Mouse (Mus musculus) hindbrain, postnatal 0 days (tissue): ENCODE data around the gene Nrm. TPM values are rescaled to one million over a fixed set of nuclear protein-coding genes. Genes with fewer than 3 reads are reported as not detected.
A peak's percentile ranks its signal among the peaks of the same experiment; 100 is the strongest.

Experiments
- ATAC-seq: fragments of 200-750 bp; cut with Nextera tagmentation; 2 replicates; pipeline ENCODE4 v1.8.0; 2017; ENCODE audit warnings: mild to moderate bottlenecking, moderate TSS enrichment, moderate library complexity
- DNase-seq: peaks from one replicate; pipeline ENCODE4 v3.0.0-alpha.2; 2015; ENCODE audit warnings: low spot score
- H3K27ac ChIP-seq: fragments of 300-500 bp; sonication (generic); 2 replicates; pipeline ENCODE4 v1.5.1; 2014; ENCODE audit warnings: mild to moderate bottlenecking
- H3K27me3 ChIP-seq: fragments of 300-500 bp; sonication (generic); 2 replicates; pipeline ENCODE4 v1.6.1; 2014; ENCODE audit warnings: low read length, mixed read lengths; ENCODE audit not compliant: insufficient read depth
- H3K36me3 ChIP-seq: fragments of 300-500 bp; sonication (generic); 2 replicates; pipeline ENCODE4 v1.6.1; 2014; ENCODE audit warnings: low read length, mixed read lengths; ENCODE audit not compliant: insufficient read depth
- H3K4me1 ChIP-seq: fragments of 300-500 bp; sonication (generic); 2 replicates; pipeline ENCODE4 v1.6.1; 2014; ENCODE audit warnings: antibody characterized with exemption, low read length, mixed read lengths; ENCODE audit not compliant: insufficient read depth
- H3K4me2 ChIP-seq: fragments of 300-500 bp; sonication (generic); 2 replicates; pipeline ENCODE4 v1.6.1; 2014; ENCODE audit warnings: low read depth, mild to moderate bottlenecking, low read length, moderate library complexity, mixed read lengths
- H3K4me3 ChIP-seq: fragments of 300-500 bp; sonication (generic); 2 replicates; pipeline ENCODE4 v1.5.1; 2014; ENCODE audit warnings: low read length
- H3K9ac ChIP-seq: fragments of 300-500 bp; sonication (generic); replicated peaks from 2 replicates; pipeline ENCODE4 v1.6.1; 2014; ENCODE audit warnings: mild to moderate bottlenecking, low read length, moderate library complexity, mixed read lengths
- H3K9me3 ChIP-seq: fragments of 300-500 bp; sonication (generic); 2 replicates; pipeline ENCODE4 v1.6.1; 2016; ENCODE audit warnings: low read length, mixed read lengths
- CTCF ChIP-seq: IDR thresholded peaks from 2 replicates; pipeline ENCODE4 v1.5.1; 2016; ENCODE audit warnings: antibody characterized with exemption, control low read depth, low read depth
- WGBS: fragments of 180-500 bp; shearing (Covaris S2); extraction: QIAGEN DNeasy Blood & Tissue Kit; methylation state at CpG from one replicate; pipeline ENCODE4 v1.1.7; 2014; 5-methylcytosine and 5-hydroxymethylcytosine counted together
- polyA plus RNA-seq: library from polyadenylated mRNA; unstranded; fragments of >200 nt; fragmentation: Nextera tagmentation; extraction: Ambion mirVana; gene quantifications from 2 replicates; pipeline ENCODE4 v1.2.1, GENCODE M21; 2015
- total RNA-seq: library from RNA; depleted of rRNA; stranded (reverse); fragments of >200 nt; gene quantifications from 2 replicates; pipeline ENCODE4 v1.2.3, GENCODE M21; 2014

The Nrm gene
- total and polyA plus RNA-seq, 2 experiments from 2014 or later, result 24.6 to 27.2 TPM

DNA sequence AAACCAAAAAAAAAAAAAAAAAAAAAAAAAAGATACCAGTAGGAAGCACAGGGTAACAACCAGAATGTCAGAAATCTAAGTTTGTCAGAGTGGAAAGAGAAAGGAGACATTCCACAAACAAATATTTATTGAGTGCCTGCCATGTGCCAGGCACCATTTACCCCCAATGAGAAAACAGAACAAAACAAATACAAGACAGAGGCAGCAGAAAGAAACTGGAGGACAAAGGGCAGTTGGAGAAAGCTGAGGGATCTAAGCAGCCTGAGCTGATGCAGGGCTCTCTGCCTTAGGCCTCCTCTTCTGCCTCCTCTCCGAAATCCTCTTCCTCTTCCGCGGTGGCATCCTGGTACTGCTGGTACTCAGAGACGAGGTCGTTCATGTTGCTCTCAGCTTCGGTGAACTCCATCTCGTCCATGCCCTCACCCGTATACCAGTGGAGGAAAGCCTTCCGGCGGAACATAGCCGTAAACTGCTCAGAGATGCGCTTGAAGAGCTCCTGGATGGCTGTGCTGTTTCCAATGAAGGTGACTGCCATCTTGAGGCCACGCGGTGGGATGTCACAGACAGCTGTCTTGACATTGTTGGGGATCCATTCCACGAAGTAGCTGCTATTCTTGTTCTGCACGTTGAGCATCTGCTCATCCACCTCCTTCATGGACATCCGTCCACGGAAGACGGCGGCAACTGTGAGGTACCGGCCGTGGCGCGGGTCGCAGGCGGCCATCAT lies 26.3 kb upstream of the Nrm start:
- Histone ChIP-seq H3K9ac (no peak overlapping the region), H3K36me3 (peaks cover 28% of the 10 kb centered on the region), H3K4me3 (peak overlapping the region; percentile 82), H3K4me2 (peak overlapping the region; percentile 88), H3K9me3 (no peaks in the 10 kb centered on the region), H3K27me3 (no peaks in the 10 kb centered on the region), H3K27ac (no peak overlapping the region), H3K4me1 (peaks cover 13% of the 10 kb centered on the region; the same call in 1 of the 2 replicates)
- WGBS, result 57% methylated on average over 26 of the region's 26 CpGs
- peak; percentile 54 for DNase-seq
- TF ChIP-seq CTCF, result peak; percentile 45
- no peak for ATAC-seq

DNA sequence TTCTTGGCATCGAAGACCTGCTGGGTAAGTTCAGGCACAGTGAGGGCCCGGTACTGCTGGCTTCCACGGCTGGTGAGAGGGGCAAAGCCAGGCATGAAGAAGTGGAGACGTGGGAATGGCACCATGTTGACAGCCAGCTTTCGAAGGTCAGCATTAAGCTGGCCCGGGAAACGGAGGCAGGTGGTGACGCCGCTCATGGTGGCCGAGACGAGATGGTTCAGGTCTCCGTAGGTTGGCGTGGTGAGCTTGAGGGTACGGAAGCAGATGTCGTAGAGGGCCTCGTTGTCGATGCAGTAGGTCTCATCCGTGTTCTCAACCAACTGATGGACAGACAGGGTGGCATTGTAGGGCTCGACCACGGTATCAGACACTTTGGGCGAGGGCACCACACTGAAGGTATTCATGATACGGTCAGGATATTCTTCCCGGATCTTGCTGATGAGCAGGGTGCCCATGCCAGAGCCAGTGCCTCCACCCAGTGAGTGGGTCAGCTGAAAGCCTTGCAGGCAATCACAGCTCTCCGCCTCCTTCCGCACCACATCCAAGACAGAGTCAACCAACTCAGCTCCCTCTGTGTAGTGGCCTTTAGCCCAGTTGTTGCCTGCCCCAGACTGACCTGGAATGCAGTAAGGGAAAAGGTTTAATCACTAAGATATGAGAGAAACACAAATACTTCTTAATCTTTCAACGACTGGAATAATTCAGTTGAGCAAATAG lies 25.5 kb upstream of the Nrm start:
- H3K9me3 ChIP-seq, result no peaks in the 10 kb centered on the region
- H3K4me1 ChIP-seq, result peaks cover 13% of the 10 kb centered on the region; the same call in 1 of the 2 replicates
- 58% methylated on average over 26 of the region's 26 CpGs for WGBS
- peak overlapping the region; percentile 7; the same call in 1 of the 2 replicates for H3K27ac ChIP-seq
- H3K9ac ChIP-seq, result peak overlapping the region; percentile 94; the same call in 1 of the 2 replicates
- peak overlapping the region; percentile 82 for H3K4me3 ChIP-seq
- H3K4me2 ChIP-seq, result peak overlapping the region; percentile 88
- ATAC-seq, result no peak
- H3K36me3 ChIP-seq, result peaks cover 28% of the 10 kb centered on the region
- no peak for DNase-seq
- H3K27me3 ChIP-seq, result no peaks in the 10 kb centered on the region
- no peak for TF ChIP-seq CTCF

DNA sequence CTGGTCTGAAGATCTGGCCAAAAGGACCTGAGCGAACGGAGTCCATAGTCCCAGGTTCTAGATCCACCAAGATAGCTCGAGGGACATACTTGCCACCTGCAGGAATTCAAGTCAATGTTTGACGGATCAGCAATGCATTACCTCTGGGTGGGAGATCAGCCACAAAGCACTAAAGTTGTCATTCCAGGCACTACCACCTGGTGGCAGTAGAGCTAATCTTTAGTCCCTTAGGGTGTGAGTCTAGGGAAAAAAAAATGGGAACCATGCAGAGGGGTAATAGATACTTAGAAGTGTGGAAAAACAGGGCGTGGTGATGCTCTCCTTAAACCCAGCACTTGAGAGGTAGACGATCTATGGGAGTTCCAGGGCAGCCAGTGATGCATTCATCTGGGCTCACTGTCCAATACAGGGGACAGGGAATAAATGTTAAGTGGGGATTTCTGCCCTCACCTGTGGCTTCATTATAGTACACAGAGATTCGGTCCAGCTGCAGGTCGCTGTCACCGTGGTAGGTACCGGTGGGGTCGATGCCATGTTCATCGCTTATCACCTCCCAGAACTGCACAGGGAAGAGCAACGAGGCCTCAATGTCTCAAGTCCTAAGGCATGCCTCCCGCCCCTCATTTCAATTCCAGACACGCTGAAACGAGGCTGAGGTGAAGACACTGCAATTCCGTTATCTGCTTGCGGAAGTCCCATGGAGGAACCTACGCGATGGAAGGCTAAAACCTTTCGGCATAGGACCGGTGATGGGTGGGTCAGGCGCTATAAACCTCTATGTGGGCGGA lies 24.7 kb upstream of the Nrm start:
- H3K9me3 ChIP-seq, result no peaks in the 10 kb centered on the region
- peak overlapping the region; percentile 82 for H3K4me3 ChIP-seq
- DNase-seq, result peak; percentile 96
- peak overlapping the region; percentile 88 for H3K4me2 ChIP-seq
- peaks cover 13% of the 10 kb centered on the region; the same call in 1 of the 2 replicates for H3K4me1 ChIP-seq
- peak overlapping the region; percentile 97 for H3K27ac ChIP-seq
- peaks cover 28% of the 10 kb centered on the region for H3K36me3 ChIP-seq
- 5% methylated on average over 24 of the region's 24 CpGs for WGBS
- ATAC-seq, result no peak
- no peaks in the 10 kb centered on the region for H3K27me3 ChIP-seq
- peak overlapping the region; percentile 94 for H3K9ac ChIP-seq
- peak; percentile 85 for TF ChIP-seq CTCF

DNA sequence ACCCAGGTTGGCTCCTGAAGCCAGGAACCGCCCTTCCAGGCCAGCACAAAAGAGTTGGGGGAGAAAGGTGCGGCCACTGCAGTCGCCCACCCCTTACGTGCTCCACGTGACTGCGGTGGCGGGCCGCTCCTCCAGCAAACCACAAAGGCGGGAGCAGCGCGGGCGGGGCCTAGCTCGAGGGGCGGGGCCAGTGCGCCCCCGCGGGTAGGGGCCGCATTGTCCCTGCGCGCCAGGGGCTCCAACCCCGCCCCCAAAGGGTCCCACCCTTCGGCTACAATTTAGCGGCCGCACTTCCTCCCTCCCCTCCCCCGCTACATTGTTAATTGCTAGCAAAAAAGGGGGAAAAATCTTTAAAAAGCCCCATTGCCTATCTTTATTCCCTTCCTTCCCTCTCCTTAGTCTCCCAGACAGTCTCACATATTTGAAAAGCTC lies 24.1 kb upstream of the Nrm start:
- Histone ChIP-seq H3K36me3 (peaks cover 28% of the 10 kb centered on the region), H3K9me3 (no peaks in the 10 kb centered on the region), H3K4me1 (peaks cover 13% of the 10 kb centered on the region; the same call in 1 of the 2 replicates), H3K9ac (peak overlapping the region; percentile 94), H3K27ac (peak overlapping the region; percentile 97), H3K4me3 (peak overlapping the region; percentile 82), H3K4me2 (peak overlapping the region; percentile 88), H3K27me3 (no peaks in the 10 kb centered on the region)
- DNase-seq, result peak; percentile 94
- WGBS, result under 1% methylated on average over 25 of the region's 25 CpGs
- no peak for TF ChIP-seq CTCF
- peak; percentile 33 for ATAC-seq

DNA sequence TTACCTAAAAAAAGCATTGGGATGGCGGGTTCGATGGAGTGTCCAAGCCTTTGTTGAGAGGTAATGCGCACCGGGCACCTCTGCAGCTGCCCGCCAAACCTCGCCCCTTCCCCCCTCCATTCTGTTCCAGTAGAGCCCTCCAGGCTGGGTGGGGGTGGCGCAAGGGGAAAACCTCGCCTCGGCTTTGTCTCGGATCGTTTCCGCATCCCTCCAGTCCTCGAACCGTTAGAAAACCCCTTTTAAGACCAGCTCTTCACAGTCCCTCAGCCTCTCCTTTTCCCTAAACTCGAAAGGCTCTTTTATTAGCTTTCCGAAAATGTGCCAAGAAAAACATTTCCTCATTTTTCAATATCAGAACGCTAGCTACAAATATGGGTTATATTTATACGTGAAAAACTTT lies 23.6 kb upstream of the Nrm start:
- peak overlapping the region; percentile 82 for H3K4me3 ChIP-seq
- H3K4me2 ChIP-seq, result peak overlapping the region; percentile 88
- H3K4me1 ChIP-seq, result peaks cover 13% of the 10 kb centered on the region; the same call in 1 of the 2 replicates
- DNase-seq (peak; percentile 77), ATAC-seq (no peak)
- peaks cover 28% of the 10 kb centered on the region for H3K36me3 ChIP-seq
- TF ChIP-seq CTCF, result no peak
- no peaks in the 10 kb centered on the region for H3K9me3 ChIP-seq
- H3K9ac ChIP-seq, result peak overlapping the region; percentile 94
- H3K27ac ChIP-seq, result peak overlapping the region; percentile 97
- under 1% methylated on average over 18 of the region's 18 CpGs for WGBS
- no peaks in the 10 kb centered on the region for H3K27me3 ChIP-seq

DNA sequence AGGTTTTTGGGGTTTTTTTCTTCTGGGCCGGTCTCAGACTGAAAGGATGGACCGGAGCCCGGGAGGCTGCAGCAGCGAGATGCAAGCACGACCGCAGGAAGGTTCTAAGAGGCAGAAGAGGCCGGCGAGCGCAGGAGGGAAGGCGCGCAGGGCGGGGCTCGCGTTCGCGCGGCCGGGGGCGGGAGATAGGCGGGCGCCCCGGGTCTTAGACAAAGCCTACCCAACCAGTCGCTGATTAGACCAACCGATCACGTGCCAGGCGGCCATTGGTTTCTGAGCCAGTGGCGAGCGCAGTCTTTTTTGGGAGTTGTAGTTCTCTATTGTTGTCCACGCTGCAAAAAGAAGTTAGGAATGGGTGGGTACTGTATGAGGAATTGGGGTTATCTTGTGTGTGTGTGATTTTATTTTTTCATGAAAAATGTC lies 23.0 kb upstream of the Nrm start, which contains the start of gene Tubb5:
TSS of gene Tubb5 (minus strand) at position 185 of the 423 bp plus-strand sequence.
- peak; percentile 99 for DNase-seq
- H3K36me3 ChIP-seq, result peaks cover 23% of the 10 kb centered on the region
- peak within 1 kb of the TSS; percentile 88 for H3K4me2 ChIP-seq
- no peak for TF ChIP-seq CTCF
- ATAC-seq, result peak; percentile 80
- H3K27me3 ChIP-seq, result no peaks in the 10 kb centered on the region
- H3K4me3 ChIP-seq, result peak within 1 kb of the TSS; percentile 82
- peak within 1 kb of the TSS; percentile 97 for H3K27ac ChIP-seq
- no peaks in the 10 kb centered on the region for H3K9me3 ChIP-seq
- H3K9ac ChIP-seq, result peak within 1 kb of the TSS; percentile 94
- under 1% methylated on average over 29 of the region's 29 CpGs for WGBS
- peaks cover 13% of the 10 kb centered on the region; the same call in 1 of the 2 replicates for H3K4me1 ChIP-seq
